Mouse (Mus musculus): ENCODE data around the gene Plch1.

GRCm38 (mm10) chr3:63895786-63896185, 3.5 kb downstream of the Plch1 start:
- TF ChIP-seq EP300 (IDR thresholded peaks at IDR 0.05; ENCODE audit: insufficient read depth, low read depth, low read length) (no peak), POLR2A (IDR thresholded peaks at IDR 0.05; ENCODE audit: insufficient read depth, low read depth, low read length) (no peak)

All from heart, adult 2 months (tissue).